Mouse (Mus musculus) left cerebral cortex, adult 18-20 months (tissue): ENCODE data around the gene Zbtb21. TPM values are rescaled to one million over a fixed set of nuclear protein-coding genes. Genes with fewer than 3 reads are reported as not detected.
"Not testable (repeated sequence)": the region's sequence is repeated elsewhere in the genome, so short reads cannot be mapped to it uniquely, and the experiment has no call there.

Source experiments
- DNase-seq, 2 experiments: peaks; one replicate each; pipeline ENCODE4 v3.0.0; 2021 to 2022; ENCODE audit warnings: low spot score in 2 of 2, mixed read lengths in 1 of 2
- total RNA-seq, 2 experiments: library from RNA; stranded (reverse); gene quantifications; 2 replicates each; pipeline ENCODE4 v1.2.3; 2021

The Zbtb21 gene
- total RNA-seq, 2 experiments from 2014 or later, result 26.9 to 34.7 TPM

GRCm38 (mm10) chr16:97948836-97949235 lies 13.6 kb downstream of the Zbtb21 start:
- no peak for DNase-seq

- not testable (repeated sequence) for DNase-seq
Observed at GRCm38 (mm10) chr16:97946993-97947392, 15.4 kb downstream of the Zbtb21 start.

- no peak for DNase-seq
Observed at GRCm38 (mm10) chr16:97941844-97942243, 20.6 kb downstream of the Zbtb21 start.

DNA sequence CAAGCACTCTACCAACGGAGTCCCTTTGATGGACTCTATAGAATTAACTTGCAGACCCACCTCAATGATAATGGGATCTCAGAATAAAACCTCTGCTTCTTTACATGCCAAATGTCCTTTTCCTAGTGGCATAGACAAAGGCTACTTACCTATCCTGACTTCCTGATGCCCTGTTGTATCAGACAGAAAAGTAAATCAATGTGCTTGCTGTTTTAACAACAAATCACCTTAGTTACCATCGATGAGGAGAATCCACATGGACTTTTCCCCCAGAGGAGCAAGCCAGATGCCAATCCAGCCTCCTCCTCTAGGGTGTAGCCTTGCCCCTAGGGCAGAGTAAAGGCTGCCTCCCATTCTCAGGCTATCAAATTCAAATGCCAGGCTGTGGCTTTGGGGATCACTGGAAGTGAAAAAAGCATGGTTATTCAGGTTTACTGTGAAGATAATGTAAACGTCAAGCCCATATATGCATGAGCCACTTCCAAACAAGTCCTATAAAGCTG lies 21.9 kb downstream of the Zbtb21 start:
- DNase-seq, result no peak

DNA sequence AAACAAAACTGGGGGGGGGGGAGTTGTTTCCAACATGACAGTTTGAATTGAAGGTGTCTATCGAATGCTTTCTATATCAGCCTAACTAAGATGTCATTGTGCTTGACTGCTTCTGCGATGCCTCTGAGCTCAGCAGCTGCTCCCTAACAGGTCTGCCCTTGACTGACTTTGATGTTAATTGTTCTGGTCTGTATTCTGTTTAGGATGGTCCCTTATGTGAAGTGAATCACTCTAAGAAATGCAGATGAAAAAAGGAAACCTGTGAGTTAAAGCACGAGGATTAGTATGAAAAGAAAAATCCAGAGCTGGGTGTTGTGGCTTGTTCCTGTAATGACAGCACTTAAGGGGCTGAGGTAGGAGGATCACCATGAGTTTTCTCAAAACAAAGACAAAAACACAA lies 26.6 kb downstream of the Zbtb21 start:
- DNase-seq, result no peak

DNA sequence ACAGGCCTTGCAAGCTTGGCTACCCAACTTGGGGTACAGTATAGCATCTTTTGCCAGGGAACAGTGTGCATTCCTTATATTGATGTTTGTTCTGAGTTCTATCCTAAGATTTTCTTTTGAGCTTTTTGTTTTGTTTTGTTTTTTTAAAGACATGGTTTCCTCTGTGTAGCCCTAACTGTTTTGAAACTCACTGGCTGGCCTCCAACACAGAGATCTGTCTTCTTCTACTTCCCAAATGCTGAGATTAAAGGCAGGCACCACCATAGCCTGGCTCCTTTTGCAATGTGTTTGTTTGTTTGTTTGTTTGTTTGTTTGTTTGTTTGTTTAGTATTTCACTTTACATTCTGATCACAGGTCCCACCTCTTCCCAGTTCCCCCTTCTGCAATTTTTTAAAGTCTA lies 32.2 kb downstream of the Zbtb21 start:
- no peak for DNase-seq

- no peak for DNase-seq
Observed at GRCm38 (mm10) chr16:97929520-97929919, 32.9 kb downstream of the Zbtb21 start.

GRCm38 (mm10) chr16:97927331-97927938 lies 35.0 kb downstream of the Zbtb21 start:
- DNase-seq, result no peak

DNA sequence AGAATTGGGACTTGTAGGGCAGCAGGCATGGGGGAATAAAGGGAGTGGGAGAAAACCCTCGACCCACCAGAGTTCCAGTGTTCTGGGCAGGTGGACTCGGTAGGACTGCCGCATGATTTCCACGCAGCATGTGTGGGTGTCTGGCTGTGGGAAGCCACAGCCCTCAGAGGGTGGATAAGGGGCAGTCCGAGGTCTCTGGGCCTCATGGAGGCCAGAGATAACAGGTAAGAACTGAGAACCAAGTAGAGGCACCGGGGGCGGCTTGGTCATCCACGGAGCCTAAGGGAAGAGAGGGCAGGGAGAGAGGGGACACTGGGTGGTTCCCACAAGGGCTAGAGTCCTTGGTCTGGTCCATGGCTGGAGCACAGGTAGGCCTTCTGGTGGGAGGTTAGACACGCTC lies 36.0 kb downstream of the Zbtb21 start:
- DNase-seq, result no peak

DNA sequence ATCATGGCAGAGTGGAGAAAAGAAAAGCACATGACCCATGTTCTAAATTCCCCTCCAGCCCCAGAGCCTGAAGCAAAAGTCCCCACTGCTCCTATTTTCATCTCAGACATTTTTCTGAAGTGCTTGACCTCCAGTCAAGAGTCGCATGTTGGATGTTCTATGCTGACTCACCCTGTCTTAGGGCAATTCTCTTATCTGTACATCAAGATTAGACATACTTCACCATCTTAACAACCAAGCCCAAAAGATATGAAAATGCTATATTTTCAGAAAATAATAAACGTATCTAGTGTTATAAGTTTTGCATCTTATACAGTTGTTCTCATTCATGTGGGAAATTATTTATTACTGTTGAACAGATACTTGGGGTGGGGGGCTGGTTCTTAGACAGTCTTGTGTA lies 36.7 kb downstream of the Zbtb21 start:
- DNase-seq, result no peak

DNA sequence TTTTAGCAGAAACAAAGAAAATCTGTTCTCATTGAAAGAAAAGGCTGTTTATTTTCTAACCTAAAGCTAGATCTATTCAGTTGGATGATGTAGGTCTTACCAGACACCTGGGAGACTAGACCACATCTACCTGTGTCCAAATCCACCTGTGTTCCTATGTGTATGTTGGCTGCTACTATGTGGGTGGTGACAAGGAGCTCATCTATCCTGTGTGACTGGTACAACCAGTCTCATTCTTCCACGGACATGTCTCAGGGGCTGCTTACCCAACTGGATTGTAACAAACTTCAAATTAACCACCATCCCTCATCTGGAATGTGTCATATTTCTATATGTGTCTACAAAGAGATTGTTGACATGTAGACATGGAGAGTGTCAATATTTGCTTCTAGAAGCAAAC lies 38.7 kb downstream of the Zbtb21 start:
- DNase-seq, result no peak

GRCm38 (mm10) chr16:97922779-97923126 lies 39.7 kb downstream of the Zbtb21 start:
- DNase-seq, result no peak

DNA sequence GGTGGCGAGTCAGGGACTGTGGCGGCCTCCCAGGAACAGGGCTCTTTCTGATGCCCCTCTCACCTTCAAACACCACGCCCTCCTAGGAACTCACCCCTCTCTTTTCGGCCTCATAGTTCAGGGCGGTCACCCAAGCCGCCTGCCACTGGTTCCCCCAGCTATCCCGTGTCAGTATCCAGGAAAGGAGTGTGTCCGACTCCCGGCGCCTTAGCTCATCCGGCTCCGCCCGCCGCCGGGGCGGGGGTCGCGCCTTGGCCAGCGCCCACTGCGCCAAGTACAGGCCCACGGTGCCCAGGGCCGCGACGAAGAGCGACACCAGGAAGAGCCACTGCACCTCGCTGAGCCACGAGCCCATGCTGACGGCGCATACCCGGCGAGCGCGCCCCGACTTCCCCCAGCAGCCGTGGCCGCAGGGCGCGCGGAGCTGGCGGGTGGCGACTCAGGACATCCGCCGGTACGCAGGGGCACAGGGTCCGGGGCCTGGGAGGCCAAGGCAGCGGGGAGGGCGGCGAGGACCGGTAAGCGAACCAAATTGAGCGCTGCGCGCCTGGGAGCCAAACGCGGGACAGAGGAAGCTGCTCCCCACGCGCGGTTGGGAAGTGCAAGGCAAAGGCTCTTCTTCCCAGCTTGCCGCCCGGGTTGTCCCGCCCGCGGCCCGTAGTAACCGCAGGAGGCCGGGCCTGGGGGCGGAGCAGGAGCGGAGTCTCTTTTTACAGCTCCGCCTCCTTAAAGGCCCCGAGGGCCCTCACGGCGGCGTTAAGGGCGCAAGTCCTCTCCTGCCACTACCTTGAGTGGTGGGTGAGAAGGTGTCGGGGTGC lies 40.3 kb downstream of the Zbtb21 start:
- DNase-seq, result peak; percentile 83 to 88

DNA sequence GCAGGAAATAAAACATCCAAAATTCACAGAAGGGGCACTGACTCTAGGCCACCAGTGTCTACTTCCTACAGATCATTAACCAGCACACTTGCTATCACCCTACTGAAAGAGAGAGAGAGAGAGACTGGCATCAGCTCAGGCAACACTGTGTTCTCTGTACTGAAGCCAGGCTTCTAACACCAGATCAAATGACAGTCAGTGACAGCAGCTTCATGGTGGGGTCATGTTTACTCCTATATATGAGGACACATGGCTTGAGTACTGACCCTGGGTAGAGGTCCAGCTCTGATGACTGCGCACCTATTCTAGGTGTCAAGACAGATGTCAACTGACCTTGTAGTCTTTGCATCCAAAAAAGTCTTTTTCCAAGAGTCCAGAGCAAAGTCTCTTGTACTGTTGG lies 41.8 kb downstream of the Zbtb21 start:
- no peak for DNase-seq

- DNase-seq, result no peak
Observed at GRCm38 (mm10) chr16:97919793-97920192, 42.6 kb downstream of the Zbtb21 start.

GRCm38 (mm10) chr16:97912873-97913272 lies 49.5 kb downstream of the Zbtb21 start:
- DNase-seq, result no peak

DNA sequence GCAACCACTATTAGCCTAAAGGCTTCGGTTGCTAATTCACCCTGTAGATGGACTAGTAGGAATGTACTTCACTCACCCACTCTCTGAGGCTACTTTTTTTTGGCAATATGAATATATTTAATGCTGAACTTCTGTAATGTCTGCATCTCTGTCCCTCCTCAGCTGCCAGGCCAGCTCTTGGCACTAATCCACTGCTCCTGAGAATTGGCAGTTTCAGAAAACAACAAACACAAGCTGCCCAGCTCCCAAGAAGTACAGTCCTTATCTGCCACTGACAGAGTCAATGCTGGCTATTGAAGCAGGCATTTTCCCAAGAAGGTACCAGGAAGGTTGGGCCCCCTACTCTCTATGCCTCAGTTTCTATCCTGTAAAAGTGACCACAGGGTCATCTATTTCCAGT lies 53.1 kb downstream of the Zbtb21 start:
- no peak for DNase-seq

DNA sequence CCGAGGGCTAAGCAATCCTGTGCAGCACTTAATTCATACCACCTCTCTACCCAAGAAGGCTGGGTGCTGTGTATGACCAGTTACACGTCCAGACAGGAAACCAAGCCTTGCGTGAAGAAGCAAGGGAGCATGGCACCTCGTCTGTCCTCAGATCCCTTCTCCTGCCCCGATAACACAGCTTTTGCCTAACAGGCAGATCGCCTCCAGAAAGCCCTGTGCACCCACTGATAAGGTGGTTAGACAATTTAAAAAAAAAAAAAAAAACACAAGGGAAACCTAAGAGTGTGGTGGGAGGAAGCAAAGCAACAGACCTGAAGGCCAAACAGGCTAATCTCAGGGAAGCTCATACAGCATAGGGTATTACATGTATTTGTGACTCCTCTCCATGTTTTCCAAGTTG lies 54.9 kb downstream of the Zbtb21 start:
- no peak for DNase-seq

- no peak for DNase-seq
Observed at GRCm38 (mm10) chr16:97906337-97906736, 56.1 kb downstream of the Zbtb21 start.

DNA sequence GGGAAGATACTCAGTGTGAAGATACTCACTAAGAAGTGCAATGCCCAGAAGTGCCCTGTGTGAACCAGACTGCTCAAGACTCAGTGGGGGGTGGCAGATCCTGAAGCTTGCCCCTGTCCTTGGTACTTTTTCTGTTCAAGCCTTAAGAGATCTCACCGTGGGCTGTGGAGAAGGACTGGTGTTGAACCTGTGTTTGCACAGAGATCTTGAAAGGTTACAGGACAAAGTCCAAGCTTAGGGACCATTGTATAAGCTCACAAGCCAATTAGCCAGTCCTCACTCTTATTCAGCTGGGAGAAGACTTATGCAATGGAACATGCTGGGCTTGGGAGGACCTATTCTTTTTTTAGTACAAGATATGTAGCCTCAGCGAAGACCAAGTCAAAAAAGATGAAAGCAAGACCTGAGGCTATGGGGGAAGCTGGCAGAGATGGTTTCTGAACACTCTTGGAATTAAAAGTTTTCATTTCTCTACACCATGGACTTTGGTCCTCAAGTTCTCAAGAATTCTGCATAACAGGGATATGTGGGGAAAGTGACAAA lies 56.9 kb downstream of the Zbtb21 start:
- DNase-seq, result no peak

GRCm38 (mm10) chr16:97904035-97904434 lies 58.4 kb downstream of the Zbtb21 start:
- no peak for DNase-seq

DNA sequence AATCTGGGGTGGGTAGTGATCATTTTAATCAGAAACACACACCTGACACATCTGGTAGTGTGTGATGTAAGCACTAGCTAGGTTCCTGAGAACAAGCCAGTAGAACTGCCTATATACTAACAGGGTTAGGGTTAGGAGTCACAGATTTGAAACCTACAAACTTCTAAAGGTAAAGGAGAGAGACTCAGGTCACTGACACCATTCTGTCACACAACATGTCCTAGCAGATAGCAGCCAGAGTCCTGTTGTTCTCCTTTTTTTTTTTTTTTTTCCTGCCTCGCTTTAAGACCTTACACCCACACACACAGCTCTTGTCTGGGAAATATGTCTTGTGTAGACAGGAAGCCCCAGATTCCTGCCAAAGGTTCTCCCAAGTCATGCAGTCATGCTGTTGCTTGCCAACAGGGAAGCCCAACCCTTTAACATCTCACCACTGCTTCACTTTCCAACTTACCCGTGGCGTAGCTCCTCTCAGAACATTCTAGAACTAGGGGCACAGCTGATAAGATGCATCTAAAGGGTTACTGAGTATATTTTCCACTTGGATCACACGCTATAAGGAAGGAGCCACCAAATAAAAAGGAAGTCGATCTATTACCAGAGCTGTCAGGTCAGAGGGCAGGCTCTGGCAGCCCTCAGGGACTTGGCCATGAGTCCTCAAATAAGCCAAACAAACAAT lies 64.9 kb downstream of the Zbtb21 start:
- no peak for DNase-seq
